Mouse (Mus musculus) liver, embryonic 13.5 days (tissue): ENCODE results near the gene Thra. TPM values are rescaled to one million over a fixed set of nuclear protein-coding genes. Genes with fewer than 3 reads are reported as not detected.

Source experiments
- ATAC-seq: fragments of 200-750 bp; cut with Nextera tagmentation; 2 replicates; pipeline ENCODE4 v1.8.0; 2017; ENCODE audit warnings: low read depth, mild to moderate bottlenecking, moderate number of reproducible peaks, moderate library complexity
- DNase-seq: peaks from one replicate; pipeline ENCODE4 v3.0.0; 2022
- H3K27ac ChIP-seq: fragments of 300-500 bp; sonication (generic); 2 replicates; pipeline ENCODE4 v1.5.1; 2015; ENCODE audit warnings: moderate library complexity, mild to moderate bottlenecking, inconsistent platforms
- H3K27me3 ChIP-seq: fragments of 300-500 bp; sonication (generic); 2 replicates; pipeline ENCODE4 v1.6.1; 2015; ENCODE audit warnings: mild to moderate bottlenecking, inconsistent platforms
- H3K36me3 ChIP-seq: fragments of 300-500 bp; sonication (generic); 2 replicates; pipeline ENCODE4 v1.6.1; 2015; ENCODE audit warnings: mild to moderate bottlenecking, inconsistent platforms
- H3K4me1 ChIP-seq: fragments of 300-500 bp; sonication (generic); replicated peaks from 2 replicates; pipeline ENCODE4 v1.6.1; 2015; ENCODE audit warnings: inconsistent platforms
- H3K4me2 ChIP-seq: fragments of 300-500 bp; sonication (generic); 2 replicates; pipeline ENCODE4 v1.6.1; 2015; ENCODE audit warnings: inconsistent platforms, mild to moderate bottlenecking, moderate library complexity
- H3K4me3 ChIP-seq: fragments of 300-500 bp; sonication (generic); replicated peaks from 2 replicates; pipeline ENCODE4 v1.5.1; 2015; ENCODE audit warnings: mild to moderate bottlenecking, inconsistent platforms
- H3K9ac ChIP-seq: fragments of 300-500 bp; sonication (generic); 2 replicates; pipeline ENCODE4 v1.6.1; 2015; ENCODE audit warnings: mild to moderate bottlenecking, inconsistent platforms
- H3K9me3 ChIP-seq: fragments of 300-500 bp; sonication (generic); replicated peaks from 2 replicates; pipeline ENCODE4 v1.6.1; 2016; ENCODE audit warnings: inconsistent platforms
- WGBS: fragments of 180-500 bp; shearing (Covaris S2); methylation state at CpG from one replicate; pipeline ENCODE4 v1.1.7; 2015; ENCODE audit not compliant: insufficient replicate concordance; 5-methylcytosine and 5-hydroxymethylcytosine counted together
- polyA plus RNA-seq: library from polyadenylated mRNA; unstranded; fragments of >200 nt; fragmentation: Nextera tagmentation; extraction: Ambion mirVana; gene quantifications from 2 replicates; pipeline ENCODE4 v1.2.1, GENCODE M21; 2015

Thra gene
- polyA plus RNA-seq = 8.8 and 9.8 TPM in 2 replicates

DNA sequence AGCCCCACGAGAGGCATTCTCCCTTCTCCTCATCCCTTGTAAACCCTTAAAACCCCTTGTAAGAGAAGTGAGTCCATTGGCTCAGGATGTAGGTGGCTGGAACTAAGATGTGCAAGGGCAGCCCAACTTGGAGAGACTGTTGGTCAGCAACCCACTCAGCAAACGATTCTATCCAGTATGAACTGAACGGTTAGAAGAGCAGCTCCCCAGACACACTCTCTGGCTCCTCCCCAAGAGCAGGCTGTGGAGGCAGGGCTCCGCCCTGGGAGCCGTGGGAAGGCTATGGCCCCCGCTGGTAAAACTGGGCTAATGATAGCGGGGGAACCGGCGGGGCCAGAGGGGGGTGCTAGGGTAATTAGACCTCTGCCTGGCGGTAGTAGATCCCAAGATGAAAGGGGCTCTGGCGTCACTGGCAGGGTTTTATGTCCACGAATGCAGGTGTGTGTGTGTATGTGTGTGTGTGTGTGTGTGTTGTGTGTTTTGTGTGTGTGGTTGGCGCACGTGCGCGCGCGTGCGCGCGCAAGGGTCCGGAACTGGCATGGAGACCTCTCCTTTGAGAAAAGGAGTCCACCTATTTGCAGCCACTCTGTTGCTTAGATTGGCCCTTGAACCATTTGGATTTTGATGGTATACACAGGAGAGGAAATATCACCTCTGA lies at the start of gene Thra:
TSS of gene Thra (plus strand) at position 246 of the 658 bp plus-strand sequence.
- peak within 1 kb of the TSS; percentile 96 for H3K9ac ChIP-seq
- no peaks in the 10 kb centered on the region for H3K9me3 ChIP-seq
- WGBS = 1% methylated on average over 22 of the region's 22 CpGs
- ATAC-seq (peak; percentile 82), DNase-seq (peak; percentile 75)
- peaks cover 72% of the 10 kb centered on the region for H3K4me1 ChIP-seq
- peak within 1 kb of the TSS; percentile 97 for H3K4me2 ChIP-seq
- no peaks in the 10 kb centered on the region; the same call in 1 of the 2 replicates for H3K36me3 ChIP-seq
- peak within 1 kb of the TSS; percentile 92 for H3K4me3 ChIP-seq
- H3K27ac ChIP-seq = peak within 1 kb of the TSS; percentile 95
- no peaks in the 10 kb centered on the region for H3K27me3 ChIP-seq

DNA sequence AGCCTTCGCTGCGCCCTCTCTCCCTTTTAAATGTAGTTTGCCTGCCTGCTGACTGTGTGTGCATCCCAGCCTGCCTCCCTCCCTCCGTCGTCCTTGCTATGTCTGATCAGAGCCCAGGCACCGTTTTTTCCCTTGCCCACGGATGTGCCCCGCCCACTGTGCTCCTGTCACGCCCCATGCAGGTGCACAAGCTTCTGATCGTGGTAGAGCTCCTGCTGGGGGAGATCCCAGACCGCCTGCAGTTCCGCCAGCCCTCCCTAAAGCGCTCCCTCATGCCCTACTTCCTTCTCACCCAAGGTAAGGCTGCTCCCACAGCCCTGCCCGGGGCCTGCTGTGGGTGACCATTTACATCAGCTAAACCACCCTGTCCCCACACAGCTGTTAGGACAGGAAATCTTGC lies 47.2 kb upstream of the Thra start:
- no peak for ATAC-seq
- DNase-seq = no peak
- H3K4me2 ChIP-seq = no peak overlapping the region
- H3K36me3 ChIP-seq = peaks cover 82% of the 10 kb centered on the region
- no peaks in the 10 kb centered on the region for H3K27me3 ChIP-seq
- no peak overlapping the region for H3K4me3 ChIP-seq
- H3K4me1 ChIP-seq = no peaks in the 10 kb centered on the region
- no peaks in the 10 kb centered on the region for H3K9me3 ChIP-seq
- H3K27ac ChIP-seq = no peak overlapping the region
- H3K9ac ChIP-seq = no peak overlapping the region
- 64% methylated on average over 13 of the region's 13 CpGs for WGBS

DNA sequence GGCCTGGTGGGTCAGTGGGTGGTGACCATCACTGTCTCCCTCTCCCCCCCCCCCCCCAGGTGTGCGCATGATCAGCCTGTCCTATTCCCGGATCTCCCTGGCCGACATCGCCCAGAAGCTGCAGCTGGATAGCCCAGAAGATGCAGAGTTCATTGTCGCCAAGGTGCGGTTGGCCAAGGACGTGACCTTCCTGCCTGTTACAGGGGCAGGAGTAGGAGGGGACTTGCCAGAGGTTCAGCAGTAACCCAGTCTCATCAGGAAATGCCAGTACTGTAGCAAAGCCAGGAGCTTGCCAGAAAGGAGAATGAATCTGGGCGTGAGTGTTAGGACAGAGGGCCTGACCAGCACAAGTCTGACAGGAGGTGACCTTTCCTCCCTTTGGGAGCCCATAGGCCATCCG lies 46.7 kb upstream of the Thra start:
- peaks cover 78% of the 10 kb centered on the region for H3K36me3 ChIP-seq
- WGBS = 86% methylated on average over 9 of the region's 9 CpGs
- no peaks in the 10 kb centered on the region for H3K4me1 ChIP-seq
- H3K4me2 ChIP-seq = no peak overlapping the region
- H3K27me3 ChIP-seq = no peaks in the 10 kb centered on the region
- DNase-seq (no peak), ATAC-seq (no peak)
- no peak overlapping the region for H3K4me3 ChIP-seq
- no peak overlapping the region for H3K9ac ChIP-seq
- no peak overlapping the region for H3K27ac ChIP-seq
- no peaks in the 10 kb centered on the region for H3K9me3 ChIP-seq

DNA sequence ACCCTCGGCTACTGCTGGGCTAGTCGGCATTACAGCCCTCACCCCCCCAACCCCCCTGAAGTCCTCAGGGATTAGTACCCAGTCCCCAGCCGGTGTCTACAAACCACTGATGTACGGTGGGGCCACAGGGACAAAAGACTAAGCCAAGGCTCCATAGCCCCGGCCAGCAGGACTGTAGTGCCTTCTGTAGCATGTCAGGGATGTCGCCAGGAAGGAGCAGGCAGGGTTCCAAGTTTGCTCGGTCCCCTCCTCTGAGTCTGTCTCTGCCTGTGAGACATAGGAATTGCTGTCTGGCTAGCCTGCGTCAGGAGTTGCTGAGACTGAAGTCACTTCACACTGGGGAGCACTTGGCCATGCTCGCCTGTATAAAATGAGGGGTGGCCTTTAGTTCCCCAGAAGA lies 46.1 kb upstream of the Thra start:
- Histone ChIP-seq H3K9me3 (no peaks in the 10 kb centered on the region), H3K36me3 (peaks cover 75% of the 10 kb centered on the region), H3K4me3 (no peak overlapping the region), H3K27me3 (no peaks in the 10 kb centered on the region), H3K27ac (no peak overlapping the region), H3K4me1 (no peaks in the 10 kb centered on the region), H3K4me2 (no peak overlapping the region), H3K9ac (no peak overlapping the region)
- WGBS = 79% methylated on average over 9 of the region's 9 CpGs
- DNase-seq = no peak
- ATAC-seq = no peak

DNA sequence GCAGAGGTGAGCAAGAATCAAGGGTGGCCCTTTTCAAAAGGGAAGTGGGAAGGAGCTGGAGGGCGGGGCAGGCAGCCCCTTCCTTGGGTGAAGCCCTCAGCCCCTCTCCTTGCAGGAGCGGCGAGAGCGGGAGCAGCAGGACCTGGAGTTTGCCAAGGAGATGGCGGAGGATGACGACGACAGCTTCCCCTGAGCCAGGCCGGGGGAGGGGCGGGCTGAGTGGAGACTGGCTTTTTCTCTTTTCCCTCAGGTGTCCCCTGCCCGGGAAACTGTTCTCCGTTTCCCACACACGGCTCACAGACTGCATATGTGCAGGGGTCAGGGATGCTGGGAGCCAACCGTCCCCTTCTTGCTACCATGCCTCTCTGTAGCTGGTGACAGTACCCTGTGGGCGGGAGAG lies 45.0 kb upstream of the Thra start:
- Histone ChIP-seq H3K27me3 (no peaks in the 10 kb centered on the region), H3K9me3 (no peaks in the 10 kb centered on the region), H3K9ac (no peak overlapping the region), H3K27ac (no peak overlapping the region), H3K4me2 (no peak overlapping the region), H3K36me3 (peaks cover 63% of the 10 kb centered on the region), H3K4me1 (no peaks in the 10 kb centered on the region), H3K4me3 (no peak overlapping the region)
- DNase-seq (no peak), ATAC-seq (no peak)
- 84% methylated on average over 14 of the region's 14 CpGs for WGBS

DNA sequence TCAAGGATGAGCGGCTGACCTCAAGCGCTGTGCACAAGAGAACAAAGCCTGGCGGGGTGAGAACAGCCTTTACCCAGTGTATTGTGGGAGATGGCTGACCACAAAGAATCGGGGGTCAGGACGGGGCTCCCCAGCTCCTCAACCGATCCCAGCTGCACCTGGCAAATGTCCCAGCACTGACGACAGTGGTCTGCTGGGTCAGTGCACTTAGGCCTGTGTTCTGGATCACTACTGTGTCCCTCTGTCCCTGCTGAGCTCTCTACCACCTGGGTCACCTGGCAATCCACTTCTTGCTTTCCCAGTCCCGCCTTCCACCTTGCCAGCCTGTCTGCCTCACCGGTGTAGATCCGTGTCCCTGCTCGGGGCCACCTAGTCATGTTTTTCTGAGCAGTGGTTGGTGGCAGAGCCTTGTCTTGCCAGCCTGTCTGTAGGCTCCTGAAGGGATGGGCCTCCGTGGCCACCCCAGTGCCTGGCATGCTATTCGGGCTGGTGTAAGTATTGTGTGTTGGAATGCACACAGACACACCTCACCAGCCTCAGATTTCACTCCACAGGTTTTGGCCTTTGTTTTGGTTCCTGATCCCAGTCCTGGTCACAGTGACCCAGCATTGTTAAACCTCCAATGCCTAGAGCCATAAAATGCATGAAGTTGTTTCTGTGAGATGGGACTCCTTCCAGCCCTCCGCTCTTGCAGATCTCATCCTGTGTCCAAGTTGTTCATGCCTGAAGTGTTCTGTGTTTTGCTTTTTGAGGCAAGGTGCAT lies 43.8 kb upstream of the Thra start:
- WGBS = 81% methylated on average over 14 of the region's 14 CpGs

DNA sequence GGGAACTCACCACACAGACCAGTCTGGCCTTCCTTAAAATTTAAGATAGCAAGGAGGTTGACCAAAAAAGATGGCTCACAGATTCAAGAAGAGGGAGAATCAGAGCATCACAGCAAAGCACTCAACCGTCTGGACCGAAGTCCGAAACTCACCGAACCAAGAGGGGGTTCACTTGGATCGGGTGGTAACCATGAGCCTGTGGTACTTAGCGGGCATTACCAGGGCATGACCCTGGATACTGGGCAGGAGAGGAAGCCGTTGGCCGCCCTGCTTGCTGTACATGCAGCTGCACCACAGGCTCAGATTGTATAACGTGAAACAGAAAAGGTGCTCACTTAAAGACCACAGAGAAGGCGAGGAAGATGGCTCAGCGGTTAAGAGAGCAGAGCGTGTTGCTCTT lies 43.2 kb upstream of the Thra start:
- H3K36me3 ChIP-seq = peaks cover 45% of the 10 kb centered on the region
- H3K4me2 ChIP-seq = no peak overlapping the region
- 83% methylated on average over 12 of the region's 12 CpGs for WGBS
- H3K27ac ChIP-seq = no peak overlapping the region
- H3K9me3 ChIP-seq = no peaks in the 10 kb centered on the region
- H3K9ac ChIP-seq = no peak overlapping the region
- no peak overlapping the region for H3K4me3 ChIP-seq
- H3K4me1 ChIP-seq = no peaks in the 10 kb centered on the region
- no peak for ATAC-seq
- H3K27me3 ChIP-seq = no peaks in the 10 kb centered on the region
- DNase-seq = no peak

More for the DNA sequence above, 43.8 kb upstream of the Thra start:
- Histone ChIP-seq H3K36me3 (peaks cover 51% of the 10 kb centered on the region), H3K27me3 (no peaks in the 10 kb centered on the region), H3K4me1 (no peaks in the 10 kb centered on the region), H3K4me3 (no peak overlapping the region), H3K4me2 (no peak overlapping the region), H3K9ac (no peak overlapping the region), H3K9me3 (no peaks in the 10 kb centered on the region), H3K27ac (no peak overlapping the region)
- ATAC-seq = no peak
- no peak for DNase-seq

DNA sequence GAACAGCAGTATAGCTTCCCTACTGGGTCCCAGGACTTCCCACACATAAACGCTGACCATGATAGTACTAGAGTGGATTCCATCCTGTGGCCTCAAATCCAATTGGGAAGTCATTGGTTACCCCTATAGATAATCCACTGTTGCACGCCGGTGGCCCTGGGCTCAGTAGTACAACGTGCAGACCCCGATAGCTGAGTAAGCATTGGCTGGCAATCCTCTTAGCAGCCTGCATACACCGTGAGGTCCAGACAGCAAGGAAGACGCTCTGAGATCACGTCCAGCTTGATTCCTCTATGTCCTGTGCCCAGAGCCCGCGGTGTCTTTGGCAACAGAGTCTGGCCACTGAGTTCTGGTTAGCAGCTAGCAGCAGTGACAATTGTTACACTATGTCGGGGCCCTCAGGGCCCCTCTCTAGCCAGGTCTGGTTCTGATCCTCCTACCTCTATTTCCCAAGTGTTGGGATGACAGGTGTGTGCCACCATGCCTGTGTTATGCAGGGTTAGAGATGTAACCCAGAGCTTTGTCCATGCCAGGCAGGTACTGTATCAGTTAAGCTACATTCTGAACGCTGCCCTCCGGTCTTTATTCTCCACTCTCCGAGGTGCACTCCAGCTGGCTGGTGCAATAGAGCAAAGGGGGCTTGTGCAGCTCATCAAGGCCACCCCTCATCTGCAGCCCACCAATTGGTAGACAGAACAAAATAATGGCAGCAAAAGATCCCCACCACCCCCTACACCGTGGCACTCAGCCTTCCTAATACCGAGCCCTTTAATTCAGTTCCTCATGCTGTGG lies 41.4 kb upstream of the Thra start:
- 72% methylated on average over 16 of the region's 16 CpGs for WGBS
- no peak overlapping the region for H3K4me3 ChIP-seq
- peaks cover 27% of the 10 kb centered on the region for H3K36me3 ChIP-seq
- H3K4me1 ChIP-seq = 0 out of 2 replicates have a peak, but pooled peaks cover 7% of the 10 kb centered on the region
- no peak overlapping the region for H3K27ac ChIP-seq
- no peak overlapping the region for H3K9ac ChIP-seq
- H3K9me3 ChIP-seq = no peaks in the 10 kb centered on the region
- H3K27me3 ChIP-seq = no peaks in the 10 kb centered on the region
- ATAC-seq = no peak
- DNase-seq = no peak
- H3K4me2 ChIP-seq = no peak overlapping the region

DNA sequence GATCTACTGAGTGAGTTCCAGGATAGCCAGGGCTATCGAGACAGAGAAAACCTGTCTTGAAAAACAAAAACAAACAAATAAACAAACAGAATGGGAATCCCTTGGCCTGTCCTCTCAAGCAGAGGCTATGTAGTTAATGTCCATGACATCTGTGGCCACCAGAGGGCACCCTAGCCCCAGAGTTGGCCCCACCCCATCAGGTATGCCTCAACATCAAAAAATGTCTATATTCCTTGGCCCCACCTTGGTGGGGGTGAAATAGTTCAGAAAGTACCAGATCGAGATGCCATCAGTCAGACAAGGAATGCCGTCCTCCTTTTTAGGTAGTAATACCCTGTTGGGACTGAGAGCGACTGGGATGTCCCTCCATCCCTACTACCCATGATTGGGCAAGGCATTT lies 40.5 kb upstream of the Thra start:
- H3K9me3 ChIP-seq = no peaks in the 10 kb centered on the region
- H3K4me3 ChIP-seq = no peak overlapping the region
- H3K27me3 ChIP-seq = no peaks in the 10 kb centered on the region
- peaks cover 26% of the 10 kb centered on the region for H3K36me3 ChIP-seq
- H3K27ac ChIP-seq = no peak overlapping the region
- H3K4me2 ChIP-seq = no peak overlapping the region
- H3K4me1 ChIP-seq = 0 out of 2 replicates have a peak, but pooled peaks cover 7% of the 10 kb centered on the region
- DNase-seq = peak; percentile 64
- 34% methylated on average over 4 of the region's 4 CpGs for WGBS
- H3K9ac ChIP-seq = no peak overlapping the region
- peak; percentile 19; the same call in 1 of the 2 replicates for ATAC-seq

DNA sequence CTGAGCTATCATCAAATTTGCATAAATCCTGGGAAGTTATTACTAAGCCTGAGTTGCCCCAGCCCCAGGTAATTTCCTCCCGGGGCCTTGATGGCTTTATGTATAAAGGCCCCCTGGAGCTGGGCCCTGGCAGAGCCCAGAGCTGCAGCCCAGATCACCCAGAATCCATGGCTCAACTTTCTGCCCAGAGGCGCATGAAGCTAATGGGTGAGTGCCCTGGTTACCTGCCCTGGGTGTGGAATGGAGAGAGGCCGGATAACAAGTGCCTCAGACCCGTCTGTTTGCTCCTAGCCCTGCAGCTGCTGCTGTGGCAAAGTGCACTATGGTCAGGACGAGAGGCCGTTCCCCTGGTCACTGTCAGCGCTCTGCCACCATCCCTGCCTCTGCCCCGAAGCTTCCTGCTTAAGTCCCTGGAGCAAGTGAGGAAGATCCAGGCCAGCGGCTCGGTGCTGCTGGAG lies 39.2 kb upstream of the Thra start, which contains the start of gene Csf3:
TSS of gene Csf3 (plus strand) at position 51 of the 458 bp plus-strand sequence.
- Histone ChIP-seq H3K4me1 (0 out of 2 replicates have a peak, but pooled peaks cover 7% of the 10 kb centered on the region), H3K4me3 (no peak within 1 kb of the TSS), H3K36me3 (peaks cover 26% of the 10 kb centered on the region), H3K9ac (no peak within 1 kb of the TSS), H3K27ac (no peak within 1 kb of the TSS), H3K27me3 (no peaks in the 10 kb centered on the region), H3K9me3 (no peaks in the 10 kb centered on the region), H3K4me2 (no peak within 1 kb of the TSS)
- 52% methylated on average over 10 of the region's 10 CpGs for WGBS
- ATAC-seq = no peak
- no peak for DNase-seq

DNA sequence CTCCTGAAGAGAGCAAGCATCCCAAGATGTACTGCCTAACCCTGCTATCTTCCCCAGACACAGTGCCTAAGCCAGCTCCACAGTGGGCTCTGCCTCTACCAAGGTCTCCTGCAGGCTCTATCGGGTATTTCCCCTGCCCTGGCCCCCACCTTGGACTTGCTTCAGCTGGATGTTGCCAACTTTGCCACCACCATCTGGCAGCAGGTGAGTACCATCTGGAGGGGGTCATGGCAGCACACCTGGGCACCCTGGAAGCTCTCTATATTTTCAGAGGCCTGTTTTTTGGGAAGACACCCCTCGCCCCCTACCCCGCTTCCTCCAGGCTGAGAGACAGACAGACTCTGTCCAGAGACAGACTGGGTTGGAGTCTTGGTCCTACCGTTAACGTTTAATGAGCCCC lies 38.1 kb upstream of the Thra start:
- DNase-seq (no peak), ATAC-seq (0 out of 2 replicates have a peak, but pooled peaks have one; percentile 22)
- H3K36me3 ChIP-seq = peaks cover 32% of the 10 kb centered on the region
- no peak overlapping the region for H3K27ac ChIP-seq
- H3K4me2 ChIP-seq = no peak overlapping the region
- WGBS = 69% methylated on average over 5 of the region's 5 CpGs
- no peaks in the 10 kb centered on the region for H3K27me3 ChIP-seq
- no peak overlapping the region for H3K4me3 ChIP-seq
- no peaks in the 10 kb centered on the region for H3K9me3 ChIP-seq
- 0 out of 2 replicates have a peak, but pooled peaks cover 9% of the 10 kb centered on the region for H3K4me1 ChIP-seq
- no peak overlapping the region for H3K9ac ChIP-seq
